Mouse (Mus musculus): ENCODE measurements around the gene Vmn1r172. TPM values are rescaled to one million over a fixed set of nuclear protein-coding genes. Genes with fewer than 3 reads are reported as not detected.

The Vmn1r172 gene
- total RNA-seq (2023): not detected

GRCm38 (mm10) chr7:23658016-23658415, at the start of gene Vmn1r172:
Gene Vmn1r172 (plus strand): TSS chr7:23658316.

GRCm38 (mm10) chr7:23630422-23630821, 27.7 kb upstream of the Vmn1r172 start, which contains the start of gene Vmn1r171:
Gene Vmn1r171 (plus strand): TSS chr7:23630722.

GRCm38 (mm10) chr7:23700403-23700802, 42.3 kb downstream of the Vmn1r172 start, which contains the start of gene Vmn1r173:
Gene Vmn1r173 (plus strand): TSS chr7:23700703.

Other genes with a start within 250 kb of the Vmn1r172 start
- not detected for gene Vmn1r167, start 151.1 kb upstream of the Vmn1r172 start, total RNA-seq (2023)
- gene Vmn1r168, start 118.6 kb upstream of the Vmn1r172 start, total RNA-seq (2023): not detected
- gene Vmn1r169, start 82.8 kb upstream of the Vmn1r172 start, total RNA-seq (2023): not detected
- gene Vmn1r170, start 52.1 kb upstream of the Vmn1r172 start, total RNA-seq (2023): not detected
- gene Vmn1r171, start 27.6 kb upstream of the Vmn1r172 start, total RNA-seq (2023): not detected
- gene Vmn1r173, start 42.4 kb downstream of the Vmn1r172 start, total RNA-seq (2023): not detected
- gene Vmn1r174, start 94.0 kb downstream of the Vmn1r172 start, total RNA-seq (2023): not detected
- not detected for gene Vmn1r175, start 152.3 kb downstream of the Vmn1r172 start, total RNA-seq (2023)
- gene Vmn1r176, start 179.1 kb downstream of the Vmn1r172 start, total RNA-seq (2023): not detected
- gene Vmn1r177, start 208.1 kb downstream of the Vmn1r172 start, total RNA-seq (2023): not detected
- gene Vmn1r178, start 233.7 kb downstream of the Vmn1r172 start, total RNA-seq (2023): not detected

Measured in CD8-positive naive resting alpha-beta T cell, adult 57 days (primary cell).